Mouse (Mus musculus) right cerebral cortex, postnatal 25 days (tissue): ENCODE measurements at regions not wholly inside any gene's neighbourhood (a gene's known extent, or its start where the extent isn't known, plus 50 kb on each side); places are given as distances from the start of the nearest gene placed in this dataset.

Experiments
- DNase-seq: peaks from one replicate; pipeline ENCODE4 v3.0.0; 2022

DNA sequence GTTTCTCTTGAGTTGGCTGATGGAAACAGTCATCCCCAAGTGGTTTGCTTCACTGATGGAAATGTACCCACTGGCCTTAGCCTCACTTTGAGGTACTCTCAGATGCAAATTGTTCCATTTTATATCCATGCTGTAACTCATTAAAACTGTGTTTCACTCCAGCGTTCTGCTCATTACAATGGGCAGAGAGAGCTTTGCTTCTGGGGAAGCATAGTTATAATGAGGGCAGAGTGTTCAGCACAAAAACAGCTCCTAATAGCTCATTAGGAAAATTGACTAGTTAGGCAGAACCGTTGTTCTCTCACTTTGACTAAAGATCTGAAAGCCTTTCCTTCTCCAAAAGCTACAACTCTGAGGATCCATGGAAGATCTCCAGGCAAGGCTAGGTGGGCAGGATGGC lies 771.2 kb downstream of the Ntrk3 start:
- DNase-seq: no peak

- no peak for DNase-seq
Observed at GRCm38 (mm10) chr7:77933366-77933765, 804.4 kb downstream of the Ntrk3 start.

GRCm38 (mm10) chr7:77928479-77929467 lies 809.0 kb downstream of the Ntrk3 start:
- DNase-seq: no peak

DNA sequence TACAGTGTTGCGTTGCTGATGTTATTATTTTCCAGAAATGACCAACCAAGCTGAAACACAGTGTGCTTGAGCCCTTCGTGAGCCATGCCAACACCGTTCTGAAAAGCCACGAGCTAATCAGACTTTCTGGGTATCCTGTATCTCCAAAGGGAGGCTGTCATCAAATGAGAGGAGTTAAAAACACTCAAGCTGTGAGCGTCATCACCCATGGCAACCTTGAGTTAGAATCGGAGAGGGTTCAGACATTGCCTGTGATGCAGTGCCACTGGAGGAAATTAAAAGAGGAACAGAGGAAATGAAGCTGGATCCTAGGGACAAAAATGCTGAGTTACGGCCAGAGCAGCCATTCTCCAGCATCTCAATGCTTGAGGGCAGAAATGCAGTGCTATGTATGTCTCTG lies 838.6 kb downstream of the Ntrk3 start:
- no peak for DNase-seq

DNA sequence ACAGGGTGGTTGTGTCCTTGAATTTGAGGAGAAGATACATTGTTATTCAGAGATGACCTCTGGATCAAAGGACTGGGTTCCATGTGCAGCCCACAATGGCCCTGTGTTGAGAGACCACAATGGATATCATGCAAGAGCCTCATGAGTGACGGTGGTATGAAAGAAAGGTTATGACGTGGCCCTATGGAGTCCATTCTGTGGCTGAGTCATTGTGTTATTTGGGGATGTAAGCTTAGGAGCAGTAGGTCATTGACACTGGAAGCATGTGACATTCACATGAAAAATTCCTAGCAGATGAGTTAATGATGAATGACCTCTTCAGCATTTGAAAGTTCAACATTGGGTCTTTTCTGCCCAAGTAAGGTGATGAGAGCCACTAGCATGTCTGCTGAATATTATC lies 849.3 kb downstream of the Ntrk3 start:
- no peak for DNase-seq

DNA sequence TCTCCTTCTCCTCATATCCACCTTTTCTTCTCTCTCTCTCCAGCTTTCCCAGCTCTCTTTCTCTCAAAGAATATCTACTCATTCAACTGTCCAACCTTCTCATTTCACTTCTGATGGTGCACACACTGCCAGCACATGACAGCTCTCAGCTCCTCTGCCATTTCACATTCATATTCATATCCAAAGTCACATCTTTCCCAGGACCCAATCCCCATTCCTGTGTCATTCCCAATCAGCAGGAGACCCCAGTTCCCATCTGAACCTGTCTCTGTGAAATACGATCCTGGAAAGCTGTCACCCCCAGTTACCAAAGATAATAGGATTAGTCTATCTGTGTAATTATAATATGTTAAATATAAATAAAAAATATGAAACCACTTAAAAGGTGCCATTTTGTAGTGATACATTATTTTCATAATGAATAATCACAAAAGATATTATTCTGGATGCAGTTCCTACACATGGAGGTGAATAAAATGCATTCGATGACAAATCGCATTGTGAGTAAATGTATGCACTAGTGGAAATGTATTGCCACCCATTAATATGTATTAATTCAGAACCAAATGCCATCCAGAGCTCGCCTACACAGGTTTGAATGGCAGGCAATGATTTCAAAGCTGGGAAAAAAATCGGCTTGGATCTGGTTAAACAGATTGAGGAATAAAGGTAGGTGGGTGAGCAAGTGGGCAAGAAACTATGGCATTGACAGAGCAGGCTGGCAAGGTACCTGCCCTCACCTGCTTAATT lies 855.0 kb downstream of the Ntrk3 start:
- no peak for DNase-seq

- no peak for DNase-seq
Observed at GRCm38 (mm10) chr7:77867518-77867917, 870.3 kb downstream of the Ntrk3 start.

DNA sequence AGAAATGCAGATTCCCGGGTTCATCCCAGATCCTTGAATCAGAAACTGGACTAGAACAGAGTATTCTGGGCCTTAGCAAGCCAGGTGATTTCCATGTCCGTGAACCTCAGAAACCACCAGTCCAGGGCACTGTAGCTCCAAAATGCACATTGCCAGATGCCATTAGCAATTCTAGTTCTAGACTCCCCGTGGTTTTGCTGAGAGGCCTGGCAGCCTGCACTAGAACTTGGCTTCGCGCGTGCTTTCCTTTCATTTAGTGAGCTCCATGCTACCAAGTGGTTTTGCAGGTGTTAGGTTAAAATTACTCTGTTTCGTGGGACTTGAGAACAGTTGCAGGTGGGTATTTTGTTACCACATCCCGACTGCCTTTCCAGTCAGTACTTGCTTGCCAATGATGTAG lies 876.0 kb downstream of the Ntrk3 start:
- DNase-seq: no peak

GRCm38 (mm10) chr7:77858436-77858835 lies 879.4 kb downstream of the Ntrk3 start:
- no peak for DNase-seq

- DNase-seq: no peak
Observed at GRCm38 (mm10) chr7:77857979-77858378, 879.8 kb downstream of the Ntrk3 start.

DNA sequence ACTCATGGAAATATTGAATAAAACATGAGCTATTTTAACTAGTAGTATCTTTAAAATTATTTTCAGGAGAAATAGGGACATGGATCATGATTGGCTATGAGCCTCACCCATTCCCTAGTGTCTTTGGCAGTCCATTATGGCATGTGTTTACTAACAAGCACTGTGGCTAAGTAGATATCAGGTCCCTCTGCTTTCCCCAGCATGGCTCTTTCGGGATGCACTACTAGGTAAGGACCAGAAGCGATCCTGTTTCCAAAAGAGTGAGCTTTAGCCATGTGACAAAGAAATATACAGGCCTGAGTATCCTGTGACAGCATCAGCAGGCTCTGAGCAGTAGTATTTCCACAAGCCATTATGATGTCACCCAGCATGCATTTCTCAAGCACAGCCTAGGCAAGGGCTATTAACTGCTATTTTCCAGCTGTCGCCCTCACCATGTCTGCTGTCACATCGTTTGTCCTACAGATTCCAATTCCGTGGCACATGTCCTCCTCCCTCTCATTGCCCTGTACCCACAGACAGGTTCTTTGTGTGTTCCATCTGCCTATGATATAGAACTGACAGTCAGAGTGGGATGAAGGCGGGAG lies 882.1 kb downstream of the Ntrk3 start:
- DNase-seq: no peak

DNA sequence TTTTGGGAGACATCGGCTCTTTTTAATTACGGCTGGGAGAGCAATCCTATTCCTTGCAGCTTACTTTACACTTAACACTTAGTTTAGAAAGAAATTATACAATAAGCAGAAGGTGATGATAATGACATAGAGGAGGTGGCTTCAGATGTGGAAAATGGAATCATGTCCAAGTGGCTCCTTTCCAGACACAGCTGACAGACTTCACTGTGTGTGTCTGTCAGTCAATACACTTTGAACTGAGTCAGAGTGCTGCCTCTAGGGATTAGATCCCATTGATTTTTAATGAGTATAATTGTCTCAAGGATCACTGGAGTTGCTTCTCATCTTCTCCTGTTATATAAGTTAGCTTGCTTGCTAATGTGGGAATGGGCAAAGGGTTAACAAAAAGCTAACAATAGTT lies 882.7 kb downstream of the Ntrk3 start:
- DNase-seq: no peak

DNA sequence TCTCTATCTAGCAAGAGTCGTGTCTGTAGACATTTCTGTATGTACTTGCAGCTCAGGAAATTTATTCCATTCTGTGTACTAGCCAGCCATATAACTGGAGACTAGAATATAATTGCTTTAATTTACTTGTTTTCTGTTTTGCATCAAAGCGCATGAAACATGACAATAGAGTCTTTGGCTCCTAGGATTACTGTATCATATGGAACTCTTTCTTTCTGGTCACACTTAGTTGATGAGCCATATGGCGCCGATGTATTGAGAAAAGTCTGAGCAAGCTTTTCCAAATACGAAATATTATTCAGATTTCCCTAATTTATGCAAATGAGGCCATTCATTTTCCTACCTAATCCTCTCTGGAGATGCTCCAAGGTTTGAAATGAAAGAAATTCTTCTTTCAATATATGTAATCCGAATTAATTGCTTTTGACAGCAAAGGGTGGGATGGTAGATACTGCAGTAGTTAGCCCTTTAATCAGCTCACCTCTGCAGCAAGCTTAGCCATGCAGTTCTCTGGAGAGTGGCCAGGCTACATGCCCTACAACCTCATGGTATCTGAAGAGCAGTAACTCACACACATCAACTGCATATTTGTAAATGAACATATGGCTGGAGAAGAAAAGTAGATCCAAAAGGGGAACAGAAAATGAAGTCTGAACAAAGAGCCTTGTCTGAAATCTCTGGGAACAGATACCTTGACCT lies 913.4 kb downstream of the Ntrk3 start:
- no peak for DNase-seq

DNA sequence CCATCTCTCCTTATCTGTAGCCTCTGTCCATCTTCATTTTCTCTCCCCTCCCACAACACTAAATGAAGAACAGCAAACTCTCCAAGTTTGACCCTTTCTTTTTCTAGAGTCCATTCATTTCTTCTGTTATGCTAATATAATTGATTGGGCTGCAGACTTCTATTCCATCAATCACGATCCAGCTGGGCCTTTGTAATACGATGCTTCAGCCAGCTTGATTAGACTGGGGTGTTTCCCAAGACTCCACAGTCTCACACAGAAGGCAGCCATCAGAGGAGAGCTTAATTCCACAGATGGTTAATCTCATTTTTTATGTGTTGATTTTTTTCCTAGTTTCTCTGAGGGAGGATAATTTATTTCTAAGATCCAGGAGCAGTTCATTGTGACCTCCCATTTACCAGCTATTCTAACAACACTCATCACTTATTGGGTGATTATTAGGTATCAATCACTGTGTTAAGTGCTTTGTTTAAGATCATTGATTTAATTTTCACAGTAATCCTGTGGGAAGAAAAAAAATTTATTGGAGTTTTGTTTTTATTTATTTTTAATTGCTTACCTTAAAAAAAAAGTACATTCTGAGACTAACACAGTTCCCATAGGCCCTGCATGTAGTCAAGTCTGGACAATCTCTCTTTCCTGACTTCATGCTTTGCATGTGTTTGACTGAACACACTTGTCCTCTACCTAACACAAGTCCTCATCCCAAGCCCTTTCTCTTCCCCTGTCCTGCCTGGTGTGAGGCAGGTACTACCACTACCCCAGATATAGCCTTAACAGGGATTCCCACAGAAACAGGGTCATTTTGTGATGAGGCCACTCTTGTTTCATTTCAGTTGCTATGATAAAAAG lies 925.5 kb downstream of the Ntrk3 start:
- DNase-seq: no peak

DNA sequence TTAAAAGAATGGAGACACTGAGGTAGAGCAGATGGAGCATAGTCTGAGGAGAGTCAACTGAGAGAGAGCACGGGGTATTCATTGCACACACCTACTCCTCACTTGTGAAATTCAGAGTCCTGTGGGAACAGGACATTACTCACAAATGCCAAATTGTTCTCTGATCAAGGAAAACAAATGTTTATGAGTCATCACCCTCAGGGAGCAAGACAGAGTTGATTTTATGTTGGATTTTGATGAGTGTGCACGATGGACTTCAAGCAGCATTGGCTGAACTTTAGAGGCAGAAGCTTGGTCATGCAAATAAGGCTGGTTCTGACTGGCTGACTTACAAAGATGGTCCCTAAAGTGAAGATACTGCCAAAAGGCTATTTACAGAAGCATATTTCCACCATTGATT lies 951.0 kb downstream of the Ntrk3 start:
- no peak for DNase-seq

DNA sequence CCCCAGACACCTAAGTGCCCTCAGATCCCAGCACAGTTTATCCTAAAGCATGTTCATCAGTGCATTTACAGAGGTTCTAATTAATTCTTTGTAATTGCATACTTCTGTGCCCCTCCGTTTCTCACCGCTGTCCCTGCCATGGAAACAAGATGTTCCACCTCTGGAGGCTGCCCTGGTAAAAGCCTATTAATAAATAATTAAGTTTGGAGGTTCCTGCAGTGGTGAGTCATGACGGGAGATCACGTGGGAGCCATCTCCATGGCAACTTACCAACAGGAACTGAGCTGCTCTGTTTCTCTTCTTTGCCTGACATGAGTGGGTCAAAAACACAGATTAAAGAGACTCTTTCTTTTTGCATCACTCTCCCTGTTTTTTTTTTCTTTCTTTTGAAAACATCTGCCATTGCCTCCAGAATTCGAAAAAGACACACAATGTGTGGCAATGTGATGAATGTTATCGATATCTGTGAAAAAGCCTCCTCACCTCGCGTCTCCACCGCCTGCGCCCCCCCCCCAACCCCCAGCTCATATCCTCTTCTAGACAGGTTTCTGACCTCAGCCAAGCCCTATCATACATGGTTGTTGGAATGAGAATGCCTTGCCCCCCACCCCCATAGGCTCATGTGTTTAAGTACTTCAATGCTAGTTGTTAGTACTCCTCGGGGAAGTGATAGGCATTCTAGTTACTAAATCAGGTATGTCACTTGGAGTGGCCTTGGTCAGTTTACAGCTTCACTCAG lies 965.9 kb downstream of the Ntrk3 start:
- DNase-seq: peak; percentile 15

DNA sequence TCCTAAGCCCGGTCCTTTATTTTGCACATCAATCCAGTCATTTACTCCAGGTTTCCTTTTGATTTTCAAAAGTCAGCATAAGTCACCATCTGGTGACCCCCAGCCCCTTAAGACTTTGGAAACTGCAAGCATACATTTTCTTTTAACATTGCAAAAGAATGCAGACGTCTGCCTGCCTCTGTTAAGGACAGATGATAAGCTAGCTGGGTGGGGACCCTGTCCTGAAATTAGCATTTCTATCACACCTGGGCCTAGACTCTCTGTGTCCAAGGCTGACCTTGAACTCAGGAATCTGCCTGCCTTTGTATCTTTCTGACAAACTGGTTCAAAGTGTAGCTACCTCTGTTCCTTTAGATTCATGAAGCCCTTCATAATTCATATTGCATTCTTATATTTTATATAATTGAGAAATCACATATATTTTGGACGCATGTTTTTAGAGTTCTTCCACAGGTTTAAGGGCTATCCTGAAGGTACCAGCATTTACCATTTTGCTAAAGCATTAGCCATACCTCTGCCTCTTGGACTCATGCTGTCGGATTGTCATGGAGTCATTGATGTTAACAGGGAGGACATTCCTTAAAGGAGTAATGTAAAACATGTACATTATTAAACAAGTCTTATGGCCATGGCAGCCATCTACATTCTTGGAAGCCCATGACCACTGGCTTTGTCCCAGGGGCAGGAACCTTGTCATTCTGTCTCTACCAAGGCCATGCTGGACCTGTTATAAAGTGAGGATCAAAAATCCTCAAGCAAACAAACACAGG lies 998.6 kb downstream of the Ntrk3 start:
- DNase-seq: no peak
